Mouse (Mus musculus): ENCODE measurements around the gene Myo5c.

Gene Myo5c

DNA sequence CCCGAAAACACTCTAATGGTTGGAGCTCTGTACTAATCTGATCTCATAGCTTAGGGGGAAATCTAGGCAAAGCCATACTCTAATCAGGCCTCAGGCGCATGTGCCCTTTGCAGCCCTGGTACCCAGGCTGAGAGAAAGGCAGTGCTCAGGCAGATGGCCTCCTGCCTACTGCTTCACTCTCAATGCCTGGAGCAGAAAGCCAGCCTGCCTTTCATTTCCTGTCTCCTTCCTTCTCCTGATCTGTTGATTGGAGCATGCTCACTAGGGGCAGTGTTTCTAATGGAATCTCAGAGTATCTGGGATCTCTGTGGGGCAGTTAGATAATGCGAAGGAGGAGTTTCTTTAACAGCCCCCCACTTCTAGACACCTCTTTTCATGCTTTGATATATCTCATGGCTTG, 87.5 kb downstream of the Myo5c start:
- DNase-seq (ENCODE audit: low read depth) = no peak

DNA sequence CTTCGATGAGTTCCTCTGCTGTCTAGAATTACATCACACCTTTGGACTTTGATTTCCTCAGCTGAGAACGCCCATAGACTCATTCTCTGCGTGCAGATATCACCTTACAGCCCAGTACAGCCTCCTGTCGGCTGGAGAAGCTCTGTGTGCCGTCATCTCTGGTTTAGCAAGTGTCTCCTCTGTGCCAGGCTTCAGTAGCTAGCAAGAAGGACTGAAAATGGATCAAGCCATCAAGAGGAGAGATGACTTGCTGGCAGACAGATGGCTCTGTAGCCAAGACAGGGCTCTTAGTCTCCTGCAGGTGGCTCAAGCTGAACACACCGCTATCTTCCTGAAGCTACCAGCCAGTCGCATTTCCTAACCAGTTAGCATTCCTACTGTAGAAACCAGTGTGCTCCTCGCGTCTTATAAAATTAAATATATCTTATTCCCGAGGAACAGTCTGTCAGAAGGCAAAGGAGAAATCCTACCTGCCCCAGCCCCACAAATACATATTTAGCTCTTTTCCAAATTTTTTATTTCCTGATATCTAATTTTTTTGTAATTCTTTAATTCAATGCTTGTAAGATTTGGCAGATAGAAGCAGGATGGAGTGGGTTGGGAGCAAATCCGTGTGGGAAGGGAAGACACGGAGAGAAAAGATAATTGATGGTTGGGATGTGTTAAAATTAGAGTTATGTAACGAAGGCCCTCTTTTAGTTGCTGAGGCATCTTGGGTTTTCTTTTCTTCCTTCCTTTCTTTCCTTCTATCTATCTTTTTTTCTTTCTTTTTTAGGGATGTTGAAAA, 90.5 kb downstream of the Myo5c start:
- no peak for DNase-seq (ENCODE audit: low read depth)

DNA sequence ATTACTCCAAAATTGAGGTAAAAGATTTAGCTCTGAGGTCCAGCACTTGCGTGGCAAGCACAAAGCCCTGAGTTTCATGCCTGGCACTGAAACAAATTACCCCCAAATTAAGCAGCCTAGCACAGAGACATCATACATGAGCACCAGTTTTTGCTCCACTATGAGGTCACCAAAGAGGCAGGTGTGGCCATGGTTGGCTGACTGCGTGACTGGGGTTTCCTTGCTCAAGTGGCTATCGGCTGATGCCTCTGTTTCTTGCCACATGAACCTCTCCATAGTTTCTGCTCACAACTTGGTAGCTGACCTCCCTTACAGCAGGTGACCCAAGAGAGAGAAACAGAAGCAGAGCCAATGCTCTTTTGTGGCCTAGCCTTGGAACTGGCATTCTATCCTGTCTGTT, 96.2 kb downstream of the Myo5c start:
- no peak for DNase-seq (ENCODE audit: low read depth)

DNA sequence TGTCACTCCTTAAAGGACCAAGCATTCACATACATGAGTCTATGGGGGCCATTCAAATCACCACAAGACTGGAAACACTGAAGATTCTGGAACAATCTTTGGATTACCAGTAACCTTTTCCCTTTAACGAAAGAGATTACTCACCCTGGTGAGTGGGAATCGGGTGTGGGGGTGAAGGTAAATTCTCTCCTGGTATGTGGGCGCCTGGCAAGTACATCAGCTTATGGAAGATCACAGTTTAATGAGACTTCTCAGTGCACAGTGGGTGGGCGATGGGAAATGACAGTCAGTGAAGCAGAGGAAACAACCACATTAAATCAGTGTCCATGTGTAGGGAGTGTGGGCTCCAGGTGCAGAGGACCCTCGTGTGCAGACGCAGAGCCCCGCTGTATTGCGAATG, 99.0 kb downstream of the Myo5c start:
- DNase-seq (ENCODE audit: low read depth) = no peak

DNA sequence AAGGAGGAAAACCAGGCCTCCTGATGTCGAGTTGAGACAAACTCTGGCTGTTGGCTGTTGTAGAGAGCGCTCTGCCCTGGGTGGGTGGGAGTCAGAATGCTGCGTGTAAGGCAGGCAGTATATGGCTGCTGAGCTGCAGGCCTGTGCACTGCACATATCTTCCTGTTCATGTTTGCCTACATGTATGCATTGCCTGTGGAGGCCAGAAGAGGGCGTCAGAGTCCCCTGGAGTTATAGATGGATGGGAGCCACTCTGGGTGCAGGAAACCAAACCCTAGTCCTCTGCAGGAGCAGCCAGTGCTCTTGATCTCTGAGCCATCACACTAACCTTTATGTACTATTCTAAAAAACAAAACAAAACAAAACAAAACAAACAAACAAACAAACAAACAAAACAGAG, 102.6 kb downstream of the Myo5c start:
- DNase-seq (ENCODE audit: low read depth) = no peak

DNA sequence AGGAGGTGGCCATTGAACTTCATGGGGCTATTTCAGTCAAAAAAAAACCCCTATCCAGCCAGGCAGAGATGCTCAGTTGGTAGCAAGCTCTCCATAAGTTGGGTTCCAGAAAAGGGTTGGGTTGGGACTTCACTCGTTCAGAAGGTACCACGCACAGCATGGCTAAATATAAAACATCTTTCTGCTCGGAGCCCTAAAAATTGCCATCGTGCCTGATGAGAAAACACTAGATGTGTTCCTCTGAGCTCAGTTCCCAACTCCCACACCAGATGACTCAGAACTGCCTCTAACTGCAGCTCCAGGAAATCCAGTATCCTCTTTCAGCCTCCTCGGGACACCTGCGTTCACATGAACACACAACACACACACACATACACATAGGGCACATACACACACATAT, 106.2 kb downstream of the Myo5c start:
- DNase-seq (ENCODE audit: low read depth) = no peak

DNA sequence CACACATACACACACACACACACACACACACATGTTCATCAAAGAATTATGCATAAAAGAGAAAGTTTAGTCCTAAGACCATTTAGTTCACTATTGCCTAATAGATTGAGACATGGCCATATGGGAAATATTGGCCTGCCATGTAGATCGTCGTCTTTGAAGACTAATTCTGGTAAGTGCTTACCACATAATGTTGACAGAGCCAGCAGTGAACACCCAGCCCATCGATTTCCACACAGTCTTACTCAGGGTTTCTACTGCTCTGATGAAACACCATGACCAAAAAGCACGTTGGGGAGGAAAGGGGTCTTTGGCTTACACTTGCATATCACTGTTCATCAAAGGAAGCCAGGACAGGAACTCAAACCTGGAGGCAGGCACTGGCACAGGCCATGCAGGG, 110.6 kb downstream of the Myo5c start:
- DNase-seq (ENCODE audit: low read depth) = no peak

DNA sequence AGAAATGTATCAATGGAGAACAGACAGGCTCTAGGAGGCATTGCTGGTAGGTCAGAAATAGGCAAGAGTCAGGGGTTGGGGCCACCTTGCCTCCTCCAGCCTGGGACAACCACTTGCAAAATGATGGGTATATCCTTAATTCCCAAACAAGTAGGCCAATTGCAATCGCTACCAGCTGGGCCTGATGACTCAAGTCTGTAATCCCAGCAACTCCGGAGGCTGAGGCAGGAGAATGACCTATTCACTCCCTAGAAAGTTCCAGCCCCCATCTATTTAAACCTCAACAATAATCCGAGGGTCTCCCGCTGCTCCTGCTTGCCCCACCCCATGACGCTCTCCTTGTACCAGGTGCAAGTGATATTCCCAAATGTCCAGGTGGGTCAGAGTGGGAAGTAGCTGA, 115.6 kb downstream of the Myo5c start, which contains the start of gene Bcl2l10:
Gene Bcl2l10 (plus strand): TSS at position 301 of the 400 bp plus-strand sequence.
- DNase-seq (ENCODE audit: low read depth) = no peak

DNA sequence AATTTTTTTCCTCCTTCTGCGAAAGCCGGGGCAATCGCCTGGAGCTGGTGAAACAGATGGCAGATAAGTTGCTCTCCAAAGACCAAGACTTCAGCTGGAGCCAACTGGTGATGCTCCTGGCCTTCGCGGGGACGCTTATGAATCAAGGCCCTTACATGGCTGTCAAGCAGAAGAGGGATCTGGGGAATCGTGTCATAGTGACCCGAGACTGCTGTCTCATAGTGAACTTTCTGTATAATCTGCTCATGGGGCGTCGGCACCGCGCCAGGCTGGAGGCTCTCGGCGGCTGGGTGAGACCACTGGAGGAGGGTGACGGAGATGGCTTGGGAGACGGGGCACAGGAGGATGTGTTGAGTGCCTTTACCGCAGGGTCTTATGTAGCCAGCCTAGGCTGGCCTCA, 116.2 kb downstream of the Myo5c start:
- no peak for DNase-seq (ENCODE audit: low read depth)

DNA sequence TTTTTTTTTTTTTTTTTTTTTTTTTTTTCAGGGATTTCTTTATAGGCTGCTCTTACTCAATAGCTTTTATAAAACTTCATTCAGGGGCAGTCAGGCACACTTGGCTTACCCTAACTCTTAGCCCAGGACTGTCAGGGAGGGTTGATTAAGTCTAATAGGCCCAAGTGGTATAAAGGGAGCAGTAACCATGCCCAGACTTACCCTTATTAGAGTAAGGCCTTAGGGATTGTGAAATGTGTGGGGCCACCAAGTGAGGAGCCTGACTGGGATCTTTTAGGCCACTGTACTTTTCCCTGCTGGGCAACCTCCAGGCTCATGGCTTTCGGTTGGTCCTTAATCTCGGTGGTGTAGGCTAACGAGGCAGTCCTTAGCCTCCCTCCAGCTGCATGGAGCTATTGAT, 116.8 kb downstream of the Myo5c start:
- DNase-seq (ENCODE audit: low read depth) = no peak

DNA sequence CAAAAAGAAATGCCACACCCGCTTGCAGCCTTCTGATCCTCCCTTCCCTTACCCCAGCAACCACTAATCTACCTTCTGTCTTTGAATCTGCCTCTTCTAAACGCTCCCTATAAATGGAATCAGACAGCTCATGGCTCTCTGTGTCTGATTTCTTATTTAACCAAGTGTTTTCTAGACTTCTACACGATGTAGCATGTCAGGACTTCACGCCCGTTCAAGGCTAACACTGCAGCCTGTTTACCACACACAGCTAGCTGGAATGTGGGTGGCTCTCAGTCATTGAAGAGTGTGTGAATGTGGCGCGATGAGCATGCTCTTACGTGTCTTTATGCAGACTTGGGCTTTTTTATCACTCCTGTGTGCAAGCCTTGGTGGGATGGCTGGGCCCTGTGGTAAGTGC, 121.3 kb downstream of the Myo5c start:
- no peak for DNase-seq (ENCODE audit: low read depth)
